In the genomic region with DNA sequence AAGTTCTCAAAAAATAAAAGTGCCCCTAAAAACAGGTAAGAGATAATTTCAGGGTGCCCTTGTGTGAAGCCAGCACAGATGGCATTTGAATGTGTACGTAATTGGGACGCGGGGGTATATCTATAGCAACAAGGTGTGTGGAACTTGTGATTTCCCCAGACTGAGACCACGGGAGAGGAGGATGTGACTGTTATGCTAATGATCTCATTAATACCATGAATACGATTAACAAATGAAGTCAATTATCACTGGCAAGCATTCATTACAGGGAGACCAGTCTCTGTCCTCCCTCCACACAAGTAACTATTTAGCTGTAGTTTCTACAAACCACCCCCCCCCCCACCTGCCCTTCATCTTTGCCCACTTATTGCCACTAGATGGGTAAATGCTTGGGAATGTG, we compare ENCODE assay signal across 14 mouse cellular contexts.
"Had no signal": no experiment of that assay in that cellular context is flagged by ENCODE, and none has a peak within 500 bp of the region (broad histone marks: within the 10 kb centered on the region; RNA-seq: fewer than 3 reads in every experiment).

No protein-coding gene starts in this region.

- H3K36me3 ChIP-seq: limb, embryonic 15.5 days; liver, embryonic 12.5 days; lung, embryonic 15.5 days; midbrain, embryonic 12.5 days had no signal

- H3K27me3 ChIP-seq: limb, embryonic 15.5 days; liver, embryonic 12.5 days; lung, embryonic 15.5 days; megakaryocyte, embryonic 14.5 days; midbrain, embryonic 12.5 days had no signal

- H3K9me3 ChIP-seq: limb, embryonic 15.5 days; liver, embryonic 12.5 days; lung, embryonic 15.5 days; midbrain, embryonic 12.5 days had no signal

- H3K4me3 ChIP-seq: limb, embryonic 15.5 days; liver, embryonic 12.5 days; lung, embryonic 15.5 days; megakaryocyte, embryonic 14.5 days; midbrain, embryonic 12.5 days had no signal

- H3K27ac ChIP-seq: kidney, postnatal 0 days; limb, embryonic 15.5 days; liver, embryonic 12.5 days; lung, embryonic 15.5 days; macrophage; midbrain, embryonic 12.5 days; stomach, postnatal 0 days had no signal

- H3K4me2 ChIP-seq: limb, embryonic 15.5 days; liver, embryonic 12.5 days; lung, embryonic 15.5 days; midbrain, embryonic 12.5 days had no signal

- H3K4me1 ChIP-seq: limb, embryonic 15.5 days; liver, embryonic 12.5 days; lung, embryonic 15.5 days; megakaryocyte, embryonic 14.5 days had no signal

- DNase-seq: kidney, adult 9 months; kidney, postnatal 36 days; layer of hippocampus, adult 9-11 months; layer of hippocampus, postnatal 36 days; lung, postnatal 14 days; thymus, postnatal 4 days had no signal

- H3K9ac ChIP-seq: limb, embryonic 15.5 days; liver, embryonic 12.5 days; lung, embryonic 15.5 days; midbrain, embryonic 12.5 days had no signal

- ATAC-seq: liver, embryonic 12.5 days had no signal
